Mouse (Mus musculus): ENCODE data around the gene Vmn1r227. TPM values are rescaled to one million over a fixed set of nuclear protein-coding genes. Genes with fewer than 3 reads are reported as not detected.

The Vmn1r227 gene
- total RNA-seq (2012; rRNA removed), result not detected in 2 replicates
- total RNA-seq (2014; rRNA removed), result not detected in 2 replicates
- polyA plus RNA-seq (2012; ENCODE audit: insufficient read length, low read depth), result not detected in 2 replicates

GRCm38 (mm10) chr17:20729543-20729942 is at the start of gene Vmn1r227:
TSS of gene Vmn1r227 (plus strand) at chr17:20729843.
- Histone ChIP-seq H3K79me2 (replicated peaks; ENCODE audit: control insufficient read depth, extremely low read depth, insufficient read depth, poor library complexity, severe bottlenecking) (no peaks in the 10 kb centered on the region), H3K4me2 (ENCODE audit: insufficient read depth, low read depth, poor library complexity, severe bottlenecking) (no peak within 1 kb of the TSS), H3K27me3 (replicated peaks) (no peaks in the 10 kb centered on the region), H3K9me3 (replicated peaks; ENCODE audit: low read length) (no peaks in the 10 kb centered on the region), H3K27ac (ENCODE audit: insufficient read depth, low read depth) (no peak within 1 kb of the TSS), H3K9ac (ENCODE audit: insufficient read depth, low read depth) (no peak within 1 kb of the TSS), H3K4me3 (replicated peaks in 1 of 3; ENCODE audit: low read depth in 2 of 3, low read length in 2 of 3, poor library complexity in 1 of 3) (no peak within 1 kb of the TSS), H3K36me3 (replicated peaks in 1 of 2; ENCODE audit: control insufficient read depth in 1 of 2, insufficient read depth in 1 of 2, low read length in 1 of 2) (no peaks in the 10 kb centered on the region), H3K4me1 (ENCODE audit: control insufficient read depth in 1 of 2, insufficient read depth in 2 of 2) (no peaks in the 10 kb centered on the region)
- dilution Hi-C loops (cut with MboI; ENCODE audit: extremely low pct_ligation_motif_present, extremely low pct_unique_long_range_greater_than_20kb, low sequenced_read_pairs), result no loop called here
- in situ Hi-C loops (cut with MboI; ENCODE audit: low pct_ligation_motif_present, low pct_unique_long_range_greater_than_20kb, low sequenced_read_pairs), result no loop called here
- no peak for DNase-seq (ENCODE audit: extremely low read depth)
- no peak for TF ChIP-seq USF1 (IDR thresholded peaks at IDR 0.05; ENCODE audit: low read depth, low read length)
- TF ChIP-seq POLR2AphosphoS2 (IDR thresholded peaks at IDR 0.05; ENCODE audit: low read depth, low read length), result no peak
- no peak for TF ChIP-seq ZMIZ1 (IDR thresholded peaks at IDR 0.05; ENCODE audit: low read depth, low read length)
- TF ChIP-seq MXI1 (IDR thresholded peaks at IDR 0.05; ENCODE audit: low read depth, low read length), result no peak
- TF ChIP-seq EP300 (IDR thresholded peaks at IDR 0.05; ENCODE audit: low read length), result no peak
- no peak for TF ChIP-seq NRF1 (IDR thresholded peaks at IDR 0.05; ENCODE audit: low read depth, low read length)
- no peak for TF ChIP-seq IRF4 (IDR thresholded peaks at IDR 0.05; ENCODE audit: low read depth, low read length)
- TF ChIP-seq ZNF384 (IDR thresholded peaks at IDR 0.05; ENCODE audit: low read depth, low read length), result no peak
- TF ChIP-seq MEF2A (IDR thresholded peaks at IDR 0.05; ENCODE audit: borderline replicate concordance, low read depth, low read length), result no peak
- no peak for TF ChIP-seq SMC3 (IDR thresholded peaks at IDR 0.05; ENCODE audit: low read depth, low read length)
- TF ChIP-seq PAX5 (IDR thresholded peaks at IDR 0.05; ENCODE audit: low read length), result no peak

GRCm38 (mm10) chr17:20682543-20682942 is 47.1 kb upstream of the Vmn1r227 start, which contains the start of gene Vmn1r226:
TSS of gene Vmn1r226 (plus strand) at chr17:20682843.
- dilution Hi-C loops (cut with MboI; ENCODE audit: extremely low pct_ligation_motif_present, extremely low pct_unique_long_range_greater_than_20kb, low sequenced_read_pairs), result no loop called here

GRCm38 (mm10) chr17:20786057-20786456 is 56.4 kb downstream of the Vmn1r227 start, which contains the start of gene Vmn1r228:
TSS of gene Vmn1r228 (minus strand) at chr17:20786157.
- TF ChIP-seq NELFE (IDR thresholded peaks at IDR 0.05; ENCODE audit: low read depth, low read length) (no peak), EP300 (IDR thresholded peaks at IDR 0.05; ENCODE audit: low read length) (no peak), CHD1 (IDR thresholded peaks at IDR 0.05; ENCODE audit: low read depth, low read length) (no peak), SIN3A (IDR thresholded peaks at IDR 0.05; ENCODE audit: low read length) (no peak), POLR2A (IDR thresholded peaks at IDR 0.05; ENCODE audit: low read depth, low read length) (no peak), JUN (IDR thresholded peaks at IDR 0.05; ENCODE audit: insufficient read depth, low read depth, low read length) (no peak), ZKSCAN1 (IDR thresholded peaks at IDR 0.05; ENCODE audit: borderline replicate concordance, low read depth, low read length) (no peak)
- no peak within 1 kb of the TSS for H3K4me3 ChIP-seq (replicated peaks in 1 of 3; ENCODE audit: low read depth in 2 of 3, low read length in 2 of 3, poor library complexity in 1 of 3)
- no peak within 1 kb of the TSS for H3K9ac ChIP-seq (ENCODE audit: insufficient read depth, low read depth)
- peaks cover 3% of the 10 kb centered on the region for H3K27me3 ChIP-seq (replicated peaks)
- no peak within 1 kb of the TSS for H3K4me2 ChIP-seq (ENCODE audit: insufficient read depth, low read depth, poor library complexity, severe bottlenecking)
- dilution Hi-C loops (cut with MboI; ENCODE audit: extremely low pct_ligation_motif_present, extremely low pct_unique_long_range_greater_than_20kb, low sequenced_read_pairs) (no loop called here), in situ Hi-C loops (cut with MboI; ENCODE audit: low pct_ligation_motif_present, low pct_unique_long_range_greater_than_20kb, low sequenced_read_pairs) (no loop called here)
- H3K36me3 ChIP-seq (replicated peaks in 1 of 2; ENCODE audit: control insufficient read depth in 1 of 2, insufficient read depth in 1 of 2, low read length in 1 of 2), result no peaks in the 10 kb centered on the region
- no peaks in the 10 kb centered on the region for H3K79me2 ChIP-seq (replicated peaks; ENCODE audit: control insufficient read depth, extremely low read depth, insufficient read depth, poor library complexity, severe bottlenecking)
- H3K9me3 ChIP-seq (replicated peaks; ENCODE audit: low read length), result no peaks in the 10 kb centered on the region
- DNase-seq (ENCODE audit: extremely low read depth), result no peak
- H3K4me1 ChIP-seq (ENCODE audit: control insufficient read depth in 1 of 2, insufficient read depth in 2 of 2), result peaks cover 0 to 3% of the 10 kb centered on the region in 2 experiments; a peak in 1 of 4 replicates
- no peak within 1 kb of the TSS for H3K27ac ChIP-seq (ENCODE audit: insufficient read depth, low read depth)

More at GRCm38 (mm10) chr17:20682543-20682942, 47.1 kb upstream of the Vmn1r227 start, which contains the start of gene Vmn1r226:
- Histone ChIP-seq H3K36me3 (replicated peaks in 1 of 2; ENCODE audit: control insufficient read depth in 1 of 2, insufficient read depth in 1 of 2, low read length in 1 of 2) (no peaks in the 10 kb centered on the region), H3K27me3 (replicated peaks) (no peaks in the 10 kb centered on the region), H3K4me1 (ENCODE audit: control insufficient read depth in 1 of 2, insufficient read depth in 2 of 2) (no peaks in the 10 kb centered on the region), H3K79me2 (replicated peaks; ENCODE audit: control insufficient read depth, extremely low read depth, insufficient read depth, poor library complexity, severe bottlenecking) (no peaks in the 10 kb centered on the region), H3K9me3 (replicated peaks; ENCODE audit: low read length) (no peaks in the 10 kb centered on the region), H3K27ac (ENCODE audit: insufficient read depth, low read depth) (no peak within 1 kb of the TSS), H3K4me2 (ENCODE audit: insufficient read depth, low read depth, poor library complexity, severe bottlenecking) (no peak within 1 kb of the TSS), H3K9ac (ENCODE audit: insufficient read depth, low read depth) (no peak within 1 kb of the TSS), H3K4me3 (replicated peaks in 1 of 3; ENCODE audit: low read depth in 2 of 3, low read length in 2 of 3, poor library complexity in 1 of 3) (no peak within 1 kb of the TSS)
- no peak for DNase-seq (ENCODE audit: extremely low read depth)
- in situ Hi-C loops (cut with MboI; ENCODE audit: low pct_ligation_motif_present, low pct_unique_long_range_greater_than_20kb, low sequenced_read_pairs), result no loop called here
- no peak for TF ChIP-seq KAT2A (IDR thresholded peaks at IDR 0.05; ENCODE audit: insufficient replicate concordance, low read length)
- no peak for TF ChIP-seq ELF1 (IDR thresholded peaks at IDR 0.05; ENCODE audit: low read depth, low read length)
- no peak for TF ChIP-seq SMC3 (IDR thresholded peaks at IDR 0.05; ENCODE audit: low read depth, low read length)
- TF ChIP-seq ZMIZ1 (IDR thresholded peaks at IDR 0.05; ENCODE audit: low read depth, low read length), result no peak
- no peak for TF ChIP-seq GABPA (IDR thresholded peaks at IDR 0.05; ENCODE audit: insufficient replicate concordance, low read depth, low read length)
- no peak for TF ChIP-seq ETS1 (conservative IDR thresholded peaks at IDR 0.05; ENCODE audit: low read depth, low read length)
- TF ChIP-seq TBP (conservative IDR thresholded peaks at IDR 0.05; ENCODE audit: low read depth, low read length), result no peak
- TF ChIP-seq USF2 (conservative IDR thresholded peaks at IDR 0.05; ENCODE audit: low read depth, low read length), result no peak
